Mouse (Mus musculus) hindbrain, embryonic 14.5 days (tissue): ENCODE data around the gene Epb41l2. TPM values are rescaled to one million over a fixed set of nuclear protein-coding genes. Genes with fewer than 3 reads are reported as not detected.

Experiments used
- ATAC-seq: fragments of 200-750 bp; cut with Nextera tagmentation; 2 replicates; pipeline ENCODE4 v1.8.0; 2017; ENCODE audit warnings: moderate number of reproducible peaks, mild to moderate bottlenecking, moderate TSS enrichment, moderate library complexity; ENCODE audit not compliant: low FRiP score
- DNase-seq: peaks from one replicate; pipeline ENCODE4 v3.0.0-alpha.2; 2015; ENCODE audit warnings: low spot score
- H3K27ac ChIP-seq: fragments of 300-500 bp; sonication (generic); 2 replicates; pipeline ENCODE4 v1.5.1; 2014; ENCODE audit warnings: mild to moderate bottlenecking, moderate library complexity
- H3K27me3 ChIP-seq: fragments of 300-500 bp; sonication (generic); 2 replicates; pipeline ENCODE4 v1.6.1; 2014; ENCODE audit warnings: mild to moderate bottlenecking, low read length, mixed read lengths; ENCODE audit not compliant: control insufficient read depth, insufficient read depth
- H3K36me3 ChIP-seq: fragments of 300-500 bp; sonication (generic); replicated peaks from 2 replicates; pipeline ENCODE4 v1.6.1; 2014; ENCODE audit not compliant: control insufficient read depth, insufficient read depth
- H3K4me1 ChIP-seq: fragments of 300-500 bp; sonication (generic); replicated peaks from 2 replicates; pipeline ENCODE4 v1.6.1; 2014; ENCODE audit warnings: antibody characterized with exemption, low read length, mixed read lengths; ENCODE audit not compliant: control insufficient read depth, insufficient read depth
- H3K4me2 ChIP-seq: fragments of 300-500 bp; sonication (generic); replicated peaks from 2 replicates; pipeline ENCODE4 v1.6.1; 2014; ENCODE audit warnings: mild to moderate bottlenecking, moderate library complexity
- H3K4me3 ChIP-seq: fragments of 300-500 bp; sonication (generic); replicated peaks from 2 replicates; pipeline ENCODE4 v1.5.1; 2014; ENCODE audit warnings: mild to moderate bottlenecking, low read length
- H3K9ac ChIP-seq: fragments of 300-500 bp; sonication (generic); 2 replicates; pipeline ENCODE4 v1.6.1; 2014
- H3K9me3 ChIP-seq: fragments of 300-500 bp; sonication (generic); 2 replicates; pipeline ENCODE4 v1.6.1; 2016; ENCODE audit warnings: low read length; ENCODE audit not compliant: control insufficient read depth
- WGBS: fragments of 180-500 bp; shearing (Covaris S2); extraction: QIAGEN DNeasy Blood & Tissue Kit; methylation state at CpG from one replicate; pipeline ENCODE4 v1.1.7; 2014; 5-methylcytosine and 5-hydroxymethylcytosine counted together
- polyA plus RNA-seq: library from polyadenylated mRNA; unstranded; fragments of >200 nt; fragmentation: Nextera tagmentation; extraction: Ambion mirVana; gene quantifications from 2 replicates; pipeline ENCODE4 v1.2.1, GENCODE M21; 2014

The Epb41l2 gene
- polyA plus RNA-seq, 1 experiment from 2014 or later = 31.0 TPM

DNA sequence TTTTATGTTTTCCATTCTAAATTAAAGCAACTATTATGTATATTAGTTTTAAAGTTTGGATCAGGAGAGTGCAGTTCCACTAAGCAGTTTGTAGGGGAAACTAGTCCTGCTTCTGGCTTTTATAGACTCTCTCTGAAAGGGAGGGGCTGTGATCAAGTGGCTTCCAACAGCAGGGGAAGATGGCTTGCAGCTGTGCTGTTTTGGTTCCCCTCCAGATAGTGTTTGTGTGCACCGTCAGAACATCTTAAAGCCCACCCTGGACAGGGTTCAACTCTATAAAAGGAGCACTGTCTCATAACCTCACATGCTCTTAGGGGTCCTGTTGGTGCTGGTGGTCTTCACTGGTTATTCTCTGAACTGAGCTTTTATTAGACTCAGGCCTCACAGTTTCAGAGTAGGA lies 66.5 kb downstream of the Epb41l2 start:
- no peak for ATAC-seq
- Histone ChIP-seq H3K4me3 (no peak overlapping the region), H3K4me1 (no peaks in the 10 kb centered on the region), H3K27me3 (no peaks in the 10 kb centered on the region), H3K9me3 (no peaks in the 10 kb centered on the region), H3K9ac (no peak overlapping the region), H3K4me2 (no peak overlapping the region), H3K36me3 (no peaks in the 10 kb centered on the region), H3K27ac (no peak overlapping the region)
- WGBS = 30% methylated on average over 1 of the region's 1 CpGs
- DNase-seq = no peak

- no peaks in the 10 kb centered on the region for H3K36me3 ChIP-seq
- no peaks in the 10 kb centered on the region for H3K9me3 ChIP-seq
- H3K4me1 ChIP-seq = no peaks in the 10 kb centered on the region
- ATAC-seq (no peak), DNase-seq (no peak)
- WGBS = 78% methylated on average over 4 of the region's 4 CpGs
- no peak overlapping the region for H3K4me2 ChIP-seq
- H3K4me3 ChIP-seq = no peak overlapping the region
- no peaks in the 10 kb centered on the region for H3K27me3 ChIP-seq
- H3K27ac ChIP-seq = no peak overlapping the region
- H3K9ac ChIP-seq = no peak overlapping the region
Measured at GRCm38 (mm10) chr10:25426814-25427213, 67.2 kb downstream of the Epb41l2 start.

GRCm38 (mm10) chr10:25427523-25427922 lies 67.9 kb downstream of the Epb41l2 start:
- Histone ChIP-seq H3K27me3 (no peaks in the 10 kb centered on the region), H3K4me3 (no peak overlapping the region), H3K9ac (no peak overlapping the region), H3K9me3 (no peaks in the 10 kb centered on the region), H3K36me3 (no peaks in the 10 kb centered on the region), H3K4me1 (no peaks in the 10 kb centered on the region), H3K27ac (no peak overlapping the region), H3K4me2 (no peak overlapping the region)
- DNase-seq (no peak), ATAC-seq (no peak)
- 53% methylated on average over 7 of the region's 7 CpGs for WGBS

DNA sequence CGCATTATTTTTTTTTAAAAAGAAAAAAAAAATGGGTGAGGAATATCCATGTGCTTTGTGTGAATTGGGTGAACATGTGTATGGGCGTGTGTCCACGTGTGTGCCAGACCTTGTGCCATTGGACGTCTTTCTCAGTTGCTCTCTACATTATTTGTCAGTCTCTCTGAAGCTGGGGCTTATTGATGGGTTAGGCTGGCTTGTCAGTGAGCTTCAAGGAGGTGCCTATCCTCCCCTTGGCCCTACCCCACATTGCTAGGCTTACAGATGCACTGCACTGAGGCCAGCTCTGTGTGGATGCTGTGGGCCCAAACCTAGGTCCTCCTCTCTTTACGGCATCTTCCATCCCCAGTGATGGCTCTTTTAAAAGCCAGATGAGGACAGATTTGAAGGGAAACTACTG lies 69.1 kb downstream of the Epb41l2 start:
- 85% methylated on average over 5 of the region's 5 CpGs for WGBS
- no peak for DNase-seq

GRCm38 (mm10) chr10:25429346-25429745 lies 69.7 kb downstream of the Epb41l2 start:
- Histone ChIP-seq H3K9me3 (no peaks in the 10 kb centered on the region), H3K4me2 (no peak overlapping the region), H3K4me3 (no peak overlapping the region), H3K27me3 (no peaks in the 10 kb centered on the region), H3K9ac (no peak overlapping the region), H3K27ac (no peak overlapping the region), H3K4me1 (peaks cover 4% of the 10 kb centered on the region; the same call in 1 of the 2 replicates), H3K36me3 (no peaks in the 10 kb centered on the region)
- 96% methylated on average over 4 of the region's 4 CpGs for WGBS
- DNase-seq (no peak), ATAC-seq (no peak)

More for the DNA sequence above, 69.1 kb downstream of the Epb41l2 start:
- no peak overlapping the region for H3K27ac ChIP-seq
- no peak for ATAC-seq
- H3K4me1 ChIP-seq = peaks cover 2% of the 10 kb centered on the region; the same call in 1 of the 2 replicates
- H3K36me3 ChIP-seq = no peaks in the 10 kb centered on the region
- no peak overlapping the region for H3K9ac ChIP-seq
- no peaks in the 10 kb centered on the region for H3K27me3 ChIP-seq
- no peak overlapping the region for H3K4me3 ChIP-seq
- H3K9me3 ChIP-seq = no peaks in the 10 kb centered on the region
- no peak overlapping the region for H3K4me2 ChIP-seq

GRCm38 (mm10) chr10:25430862-25431261 lies 71.3 kb downstream of the Epb41l2 start:
- Histone ChIP-seq H3K9me3 (no peaks in the 10 kb centered on the region), H3K4me1 (peaks cover 4% of the 10 kb centered on the region; the same call in 1 of the 2 replicates), H3K27ac (no peak overlapping the region), H3K4me2 (no peak overlapping the region), H3K36me3 (no peaks in the 10 kb centered on the region), H3K4me3 (no peak overlapping the region), H3K27me3 (no peaks in the 10 kb centered on the region), H3K9ac (no peak overlapping the region)
- no peak for DNase-seq
- 65% methylated on average over 6 of the region's 6 CpGs for whole genome bisulfite sequencing
- no peak for ATAC-seq

DNA sequence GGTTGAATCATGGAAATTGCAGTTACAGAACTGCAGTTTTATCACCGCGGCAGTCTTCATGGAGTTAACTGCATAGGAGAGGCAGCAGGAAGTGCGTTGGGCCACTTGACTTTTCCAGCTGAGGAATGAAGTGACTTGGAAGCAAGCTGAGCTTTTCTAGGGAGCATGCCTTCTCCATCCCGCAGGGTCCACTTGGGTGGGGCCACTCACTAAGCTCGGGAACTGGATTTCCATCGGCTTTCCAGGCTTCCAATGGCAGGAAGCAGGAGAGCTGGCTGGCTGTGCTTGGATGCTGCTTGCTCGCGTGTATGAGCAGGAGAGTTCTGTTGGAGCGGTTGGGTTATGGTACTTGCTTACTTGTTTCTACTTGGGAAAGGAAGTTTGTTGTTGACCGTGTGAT lies 72.8 kb downstream of the Epb41l2 start:
- Histone ChIP-seq H3K36me3 (no peaks in the 10 kb centered on the region), H3K4me1 (peaks cover 4% of the 10 kb centered on the region; the same call in 1 of the 2 replicates), H3K9me3 (no peaks in the 10 kb centered on the region), H3K27ac (no peak overlapping the region), H3K27me3 (no peaks in the 10 kb centered on the region), H3K4me2 (no peak overlapping the region), H3K4me3 (no peak overlapping the region), H3K9ac (no peak overlapping the region)
- ATAC-seq (no peak), DNase-seq (no peak)
- WGBS = 66% methylated on average over 10 of the region's 10 CpGs

DNA sequence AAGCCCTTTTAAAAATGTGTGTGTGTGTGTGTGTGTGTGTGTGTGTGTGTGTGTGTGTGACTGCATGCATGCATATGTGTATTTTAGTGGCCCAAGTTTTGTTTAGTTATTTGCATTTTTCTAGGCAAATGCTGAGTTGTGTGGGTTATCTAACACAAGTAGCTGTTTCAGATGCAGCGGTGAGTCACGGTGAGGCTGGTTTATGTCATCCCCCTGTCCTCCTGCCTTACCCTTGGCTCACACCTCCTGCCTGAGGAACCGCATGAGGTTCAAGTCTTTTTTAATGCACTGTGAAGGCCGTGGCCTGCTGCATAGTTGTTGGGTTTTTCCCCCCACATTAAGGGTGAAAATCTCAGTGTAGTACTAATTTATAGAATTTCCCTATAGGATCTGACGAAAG lies 73.3 kb downstream of the Epb41l2 start:
- H3K27ac ChIP-seq = no peak overlapping the region
- no peak overlapping the region for H3K4me2 ChIP-seq
- no peak overlapping the region for H3K4me3 ChIP-seq
- no peaks in the 10 kb centered on the region for H3K36me3 ChIP-seq
- H3K27me3 ChIP-seq = no peaks in the 10 kb centered on the region
- no peak for ATAC-seq
- H3K9me3 ChIP-seq = no peaks in the 10 kb centered on the region
- no peak for DNase-seq
- H3K9ac ChIP-seq = no peak overlapping the region
- WGBS = 60% methylated on average over 5 of the region's 5 CpGs
- peaks cover 4% of the 10 kb centered on the region; the same call in 1 of the 2 replicates for H3K4me1 ChIP-seq

GRCm38 (mm10) chr10:25433524-25433923 lies 73.9 kb downstream of the Epb41l2 start:
- no peaks in the 10 kb centered on the region for H3K36me3 ChIP-seq
- H3K9me3 ChIP-seq = no peaks in the 10 kb centered on the region
- no peaks in the 10 kb centered on the region for H3K27me3 ChIP-seq
- H3K27ac ChIP-seq = no peak overlapping the region
- DNase-seq = no peak
- ATAC-seq = peak; percentile 37; the same call in 1 of the 2 replicates
- H3K4me2 ChIP-seq = no peak overlapping the region
- H3K4me3 ChIP-seq = no peak overlapping the region
- 14% methylated on average over 3 of the region's 3 CpGs for WGBS
- H3K9ac ChIP-seq = no peak overlapping the region
- H3K4me1 ChIP-seq = peaks cover 4% of the 10 kb centered on the region; the same call in 1 of the 2 replicates
